Mouse (Mus musculus): ENCODE data around the gene Col6a5. TPM values are rescaled to one million over a fixed set of nuclear protein-coding genes. Genes with fewer than 3 reads are reported as not detected.

Col6a5 gene
- polyA plus RNA-seq, 1 experiment from 2014 or later: 0.10 TPM

DNA sequence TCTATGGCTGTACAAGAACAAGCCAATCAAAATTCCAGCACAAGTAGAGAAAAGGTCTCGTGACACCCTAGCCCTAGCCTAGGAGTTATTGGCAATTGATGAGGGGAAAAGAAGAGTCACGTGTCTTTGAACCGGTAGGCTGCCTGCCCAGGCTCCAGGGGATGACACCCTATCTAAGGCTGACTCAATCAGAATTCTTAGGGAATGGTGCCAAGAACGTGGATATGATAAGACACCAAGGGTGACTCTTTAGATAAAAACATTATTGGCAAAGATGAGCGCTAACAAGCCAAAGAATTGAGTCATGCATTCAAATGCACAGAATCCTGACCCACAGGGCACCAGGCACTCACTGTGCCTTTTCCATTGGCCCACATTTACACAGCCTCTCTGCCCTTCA is 10.5 kb upstream of the Col6a5 start:
- 84% methylated on average over 5 of the region's 5 CpGs for WGBS
- Histone ChIP-seq H3K27ac (no peak overlapping the region), H3K27me3 (ENCODE audit: low read depth, poor library complexity, severe bottlenecking) (peaks cover 5% of the 10 kb centered on the region), H3K36me3 (no peaks in the 10 kb centered on the region), H3K4me3 (no peak overlapping the region), H3K9me3 (replicated peaks) (no peaks in the 10 kb centered on the region), H3K4me1 (no peaks in the 10 kb centered on the region)
- DNase-seq (ENCODE audit: low spot score): no peak

DNA sequence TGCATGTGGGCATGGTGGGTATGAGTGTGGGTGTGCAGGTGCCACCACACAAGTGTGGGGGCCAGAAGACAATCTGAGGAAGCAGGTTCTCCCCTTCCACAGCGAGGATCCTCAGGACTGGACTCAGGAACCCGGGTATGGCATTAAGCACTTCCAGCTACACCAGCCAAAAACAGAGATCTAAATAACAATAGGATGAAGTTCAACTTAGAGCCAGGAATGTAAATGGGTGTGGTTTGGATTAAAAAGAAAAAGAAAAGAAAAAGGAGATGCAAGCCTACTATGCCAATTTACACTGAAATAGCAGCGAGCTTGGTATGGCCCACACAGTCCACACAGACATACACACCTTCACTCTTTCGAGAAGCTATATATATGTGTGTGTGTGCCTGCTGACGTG is 7.5 kb upstream of the Col6a5 start:
- H3K4me1 ChIP-seq: 0 out of 2 replicates have a peak, but pooled peaks cover 3% of the 10 kb centered on the region
- H3K4me3 ChIP-seq: no peak overlapping the region
- no peaks in the 10 kb centered on the region for H3K27me3 ChIP-seq (ENCODE audit: low read depth, poor library complexity, severe bottlenecking)
- H3K9me3 ChIP-seq (replicated peaks): no peaks in the 10 kb centered on the region
- DNase-seq (ENCODE audit: low spot score): no peak
- WGBS: 83% methylated on average over 5 of the region's 5 CpGs
- no peak overlapping the region for H3K27ac ChIP-seq
- no peaks in the 10 kb centered on the region for H3K36me3 ChIP-seq

DNA sequence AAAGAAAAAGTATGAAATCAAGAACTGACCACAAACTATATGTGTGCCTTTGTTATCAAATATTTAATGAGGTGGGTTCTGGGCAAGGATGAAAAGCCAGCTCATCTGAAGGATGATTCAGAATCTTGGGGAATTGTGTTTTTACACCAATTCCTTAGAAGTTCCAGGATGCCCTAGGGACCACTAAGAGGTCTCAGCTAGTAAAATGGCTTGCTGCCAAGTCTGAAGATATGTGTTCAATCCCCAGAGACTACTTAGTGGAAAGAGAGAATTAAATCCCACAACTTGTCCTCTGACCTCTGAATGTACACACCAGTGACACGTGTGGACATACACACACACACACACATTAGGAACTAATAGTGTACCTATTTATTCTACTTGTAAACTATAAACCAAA is 1.3 kb downstream of the Col6a5 start:
- Histone ChIP-seq H3K4me1 (peaks cover 7% of the 10 kb centered on the region), H3K36me3 (no peaks in the 10 kb centered on the region), H3K27me3 (ENCODE audit: low read depth, poor library complexity, severe bottlenecking) (peaks cover 17% of the 10 kb centered on the region), H3K27ac (no peak overlapping the region), H3K4me3 (no peak overlapping the region), H3K9me3 (replicated peaks) (no peaks in the 10 kb centered on the region)
- 86% methylated on average over 1 of the region's 1 CpGs for WGBS
- DNase-seq (ENCODE audit: low spot score): no peak

DNA sequence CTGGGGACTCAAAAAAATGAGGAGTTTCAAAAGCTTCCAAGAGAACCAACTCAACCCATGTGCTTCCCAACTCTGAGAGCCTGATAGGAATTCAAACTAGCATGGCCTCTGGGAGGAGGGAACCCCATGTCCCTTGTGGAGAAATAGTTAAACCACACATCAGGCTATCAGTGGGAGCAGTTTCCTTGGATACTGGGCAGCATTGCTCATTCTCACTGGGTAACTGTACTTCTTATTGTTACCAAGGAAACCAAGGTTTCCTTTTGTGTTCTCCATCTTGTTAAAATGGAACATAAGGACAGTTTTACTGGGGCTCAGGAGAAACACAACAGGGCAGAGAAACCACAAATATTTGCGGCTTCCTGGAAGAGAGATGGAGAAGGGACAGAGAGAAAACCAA is 10.7 kb downstream of the Col6a5 start:
- H3K27ac ChIP-seq: no peak overlapping the region
- H3K4me3 ChIP-seq: no peak overlapping the region
- 93% methylated on average over 1 of the region's 1 CpGs for WGBS
- H3K36me3 ChIP-seq: no peaks in the 10 kb centered on the region
- H3K9me3 ChIP-seq (replicated peaks): no peaks in the 10 kb centered on the region
- H3K27me3 ChIP-seq (ENCODE audit: low read depth, poor library complexity, severe bottlenecking): no peaks in the 10 kb centered on the region
- DNase-seq (ENCODE audit: low spot score): no peak
- no peaks in the 10 kb centered on the region for H3K4me1 ChIP-seq

DNA sequence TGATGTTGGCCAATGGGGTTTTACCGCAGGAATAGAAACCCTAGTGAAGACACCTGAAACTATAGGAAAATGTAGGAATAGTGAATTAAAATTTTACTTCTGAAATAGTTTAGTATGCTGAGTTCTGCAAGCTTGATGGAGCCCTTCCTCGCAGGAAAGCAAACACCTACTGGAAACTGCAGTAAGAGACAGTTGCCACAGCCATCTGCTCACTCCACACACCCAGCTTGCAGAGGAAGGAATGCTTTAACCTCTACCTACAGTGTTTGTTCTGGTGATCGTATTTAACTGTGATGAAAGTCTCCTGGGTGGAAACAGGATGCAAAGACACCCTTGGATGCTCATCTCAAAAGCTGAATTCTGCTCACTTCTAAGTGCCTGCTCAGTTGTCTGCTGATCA is 12.9 kb downstream of the Col6a5 start:
- DNase-seq (ENCODE audit: low spot score): no peak
- Histone ChIP-seq H3K9me3 (replicated peaks) (no peaks in the 10 kb centered on the region), H3K4me3 (no peak overlapping the region), H3K36me3 (no peaks in the 10 kb centered on the region), H3K27ac (no peak overlapping the region), H3K27me3 (ENCODE audit: low read depth, poor library complexity, severe bottlenecking) (no peaks in the 10 kb centered on the region), H3K4me1 (no peaks in the 10 kb centered on the region)
- 79% methylated on average over 3 of the region's 3 CpGs for WGBS

DNA sequence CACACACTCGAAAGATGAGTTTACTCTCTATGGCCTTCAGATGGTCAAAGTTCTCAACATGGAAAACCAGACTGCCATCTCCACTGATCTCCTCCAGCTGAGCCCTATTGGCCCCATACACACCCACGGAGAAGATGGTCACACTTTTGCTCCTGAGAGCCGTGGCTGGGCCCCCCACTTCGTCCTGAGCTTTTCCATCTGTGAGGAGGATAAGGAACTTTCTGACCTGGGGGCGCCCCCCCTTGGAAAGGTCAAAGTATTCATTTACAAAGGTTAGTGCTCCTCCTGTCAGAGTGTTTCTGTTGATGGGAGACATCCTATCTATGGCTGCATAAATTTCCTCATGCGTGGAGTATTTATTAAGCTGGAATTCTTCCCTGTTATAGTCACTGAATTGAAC is 26.6 kb downstream of the Col6a5 start:
- H3K4me3 ChIP-seq: no peak overlapping the region
- H3K36me3 ChIP-seq: no peaks in the 10 kb centered on the region
- no peak overlapping the region for H3K27ac ChIP-seq
- no peaks in the 10 kb centered on the region for H3K27me3 ChIP-seq (ENCODE audit: low read depth, poor library complexity, severe bottlenecking)
- WGBS: 76% methylated on average over 6 of the region's 6 CpGs
- DNase-seq (ENCODE audit: low spot score): no peak
- H3K4me1 ChIP-seq: no peaks in the 10 kb centered on the region
- no peaks in the 10 kb centered on the region for H3K9me3 ChIP-seq (replicated peaks)

DNA sequence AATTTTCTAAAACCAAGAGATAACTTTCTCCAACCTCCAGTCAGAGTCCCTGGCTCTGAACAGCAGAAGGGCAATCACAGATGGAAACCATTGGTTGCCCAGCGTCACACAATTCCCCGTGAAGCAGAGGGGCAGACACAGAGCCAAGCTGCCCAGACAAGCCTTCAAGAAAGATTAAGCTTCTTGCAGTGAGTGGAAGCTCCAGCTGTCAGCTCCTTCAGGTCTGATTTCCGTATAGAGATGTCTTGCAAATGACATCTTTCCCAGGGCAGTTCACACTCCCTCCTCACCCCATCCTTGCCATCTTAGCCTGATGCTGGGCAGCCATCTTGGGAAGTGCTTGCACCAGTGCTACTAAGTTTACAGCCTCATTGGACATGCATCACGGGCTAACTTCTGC is 31.2 kb downstream of the Col6a5 start:
- no peaks in the 10 kb centered on the region for H3K4me1 ChIP-seq
- DNase-seq (ENCODE audit: low spot score): no peak
- WGBS: 74% methylated on average over 4 of the region's 4 CpGs
- H3K27ac ChIP-seq: no peak overlapping the region
- no peaks in the 10 kb centered on the region for H3K9me3 ChIP-seq (replicated peaks)
- H3K4me3 ChIP-seq: no peak overlapping the region
- H3K27me3 ChIP-seq (ENCODE audit: low read depth, poor library complexity, severe bottlenecking): no peaks in the 10 kb centered on the region
- no peaks in the 10 kb centered on the region for H3K36me3 ChIP-seq

DNA sequence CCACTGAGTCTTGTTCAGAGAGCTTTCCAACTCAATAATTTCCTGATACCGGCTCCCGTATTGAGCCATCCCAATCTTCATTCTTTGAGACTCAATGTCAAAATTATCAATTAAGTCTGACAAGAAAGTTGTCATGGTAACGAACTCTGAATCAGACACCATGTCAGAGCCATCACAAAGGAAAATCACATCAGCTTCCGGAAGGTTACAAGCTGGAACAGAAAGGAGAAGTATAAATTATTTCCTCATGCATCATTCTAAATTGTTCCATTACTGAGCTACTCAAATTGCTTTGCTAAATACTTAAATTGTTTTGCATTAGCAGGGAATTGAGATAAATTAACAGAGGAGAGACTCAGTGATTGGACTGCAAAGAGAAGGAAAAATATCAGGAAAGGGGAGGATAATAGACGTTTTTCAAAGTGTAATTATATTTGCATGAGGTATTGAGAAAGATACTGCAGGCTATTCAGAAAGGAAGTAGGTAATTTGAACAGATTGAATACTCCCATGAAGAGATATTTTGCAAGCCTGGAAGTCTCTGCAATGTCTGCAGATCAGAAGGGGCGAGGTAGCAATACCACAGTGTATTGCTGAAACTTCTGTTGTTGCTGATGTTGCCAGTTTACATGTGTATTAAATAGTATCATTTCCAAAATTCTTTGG is 31.9 kb downstream of the Col6a5 start:
- H3K27ac ChIP-seq: no peak overlapping the region
- DNase-seq (ENCODE audit: low spot score): no peak
- H3K4me3 ChIP-seq: no peak overlapping the region
- no peaks in the 10 kb centered on the region for H3K4me1 ChIP-seq
- WGBS: 88% methylated on average over 6 of the region's 6 CpGs
- H3K36me3 ChIP-seq: no peaks in the 10 kb centered on the region
- no peaks in the 10 kb centered on the region for H3K9me3 ChIP-seq (replicated peaks)
- H3K27me3 ChIP-seq (ENCODE audit: low read depth, poor library complexity, severe bottlenecking): no peaks in the 10 kb centered on the region

DNA sequence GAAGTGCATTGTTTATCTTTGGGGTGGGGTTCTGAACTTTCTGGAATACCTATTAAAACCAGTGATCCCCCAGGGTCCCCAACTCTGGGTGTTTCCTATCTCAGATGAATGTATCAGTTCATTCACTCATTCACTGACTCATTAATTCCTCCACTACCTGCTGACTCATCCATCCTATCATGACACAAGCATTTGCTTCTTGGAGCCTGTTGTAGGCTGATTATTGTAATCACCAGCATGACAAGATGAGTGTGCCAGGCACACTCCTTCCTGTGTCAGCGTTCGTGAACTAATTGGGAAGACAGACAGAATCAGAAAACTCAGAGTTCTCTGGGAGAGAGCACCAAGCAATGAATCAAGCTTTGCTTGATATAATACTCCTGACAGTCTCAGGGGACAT is 36.8 kb downstream of the Col6a5 start:
- H3K27ac ChIP-seq: no peak overlapping the region
- no peaks in the 10 kb centered on the region for H3K36me3 ChIP-seq
- no peak for DNase-seq (ENCODE audit: low spot score)
- H3K27me3 ChIP-seq (ENCODE audit: low read depth, poor library complexity, severe bottlenecking): no peaks in the 10 kb centered on the region
- no peaks in the 10 kb centered on the region for H3K9me3 ChIP-seq (replicated peaks)
- no peaks in the 10 kb centered on the region for H3K4me1 ChIP-seq
- no peak overlapping the region for H3K4me3 ChIP-seq
- 93% methylated on average over 2 of the region's 2 CpGs for WGBS

DNA sequence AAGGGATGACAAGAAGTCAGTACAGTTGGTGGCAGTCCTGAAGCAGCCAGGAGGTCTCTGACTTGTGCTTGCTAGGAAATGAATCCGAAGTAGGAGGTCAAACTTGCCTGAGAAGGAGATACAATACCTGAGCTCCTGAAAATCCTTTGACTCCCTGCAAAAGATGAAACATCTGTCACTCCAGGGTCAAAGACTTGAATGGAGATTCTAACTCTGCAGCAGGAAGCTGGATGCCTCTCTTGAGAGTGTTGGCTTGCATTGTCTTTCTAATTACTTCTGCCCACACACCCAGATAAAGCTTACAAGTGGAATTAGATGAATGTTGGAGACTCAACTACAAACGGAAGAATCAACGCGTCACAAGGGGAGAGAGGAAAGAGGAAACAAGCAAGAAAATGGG is 45.3 kb downstream of the Col6a5 start:
- Histone ChIP-seq H3K27ac (no peak overlapping the region), H3K36me3 (no peaks in the 10 kb centered on the region), H3K4me3 (no peak overlapping the region), H3K4me1 (no peaks in the 10 kb centered on the region), H3K9me3 (replicated peaks) (no peaks in the 10 kb centered on the region), H3K27me3 (ENCODE audit: low read depth, poor library complexity, severe bottlenecking) (no peaks in the 10 kb centered on the region)
- WGBS: 46% methylated on average over 4 of the region's 4 CpGs
- no peak for DNase-seq (ENCODE audit: low spot score)

DNA sequence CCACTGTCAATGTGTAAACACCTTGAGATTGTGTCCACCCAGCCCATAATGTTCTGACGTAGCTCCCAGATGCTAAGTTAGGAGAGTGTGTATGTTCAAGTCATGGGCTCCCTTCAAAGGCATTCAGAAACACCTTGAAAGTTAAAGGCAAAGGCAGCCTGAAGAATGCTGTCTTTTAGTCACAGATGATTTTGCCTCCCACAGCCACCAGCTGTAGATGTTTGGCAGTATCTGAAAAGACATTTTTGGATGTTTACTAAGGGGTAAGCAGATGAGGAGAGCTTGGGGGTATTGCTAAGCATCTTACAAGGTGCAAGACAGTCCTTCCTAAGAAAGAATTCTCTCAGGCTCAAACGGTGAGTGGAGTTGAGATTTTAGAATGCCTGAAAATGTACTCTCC is 50.3 kb downstream of the Col6a5 start:
- WGBS: 88% methylated on average over 2 of the region's 2 CpGs
- Histone ChIP-seq H3K4me1 (no peaks in the 10 kb centered on the region), H3K36me3 (no peaks in the 10 kb centered on the region), H3K4me3 (no peak overlapping the region), H3K27me3 (ENCODE audit: low read depth, poor library complexity, severe bottlenecking) (no peaks in the 10 kb centered on the region), H3K9me3 (replicated peaks) (no peaks in the 10 kb centered on the region; the same call in 1 of the 2 replicates), H3K27ac (no peak overlapping the region)
- no peak for DNase-seq (ENCODE audit: low spot score)

DNA sequence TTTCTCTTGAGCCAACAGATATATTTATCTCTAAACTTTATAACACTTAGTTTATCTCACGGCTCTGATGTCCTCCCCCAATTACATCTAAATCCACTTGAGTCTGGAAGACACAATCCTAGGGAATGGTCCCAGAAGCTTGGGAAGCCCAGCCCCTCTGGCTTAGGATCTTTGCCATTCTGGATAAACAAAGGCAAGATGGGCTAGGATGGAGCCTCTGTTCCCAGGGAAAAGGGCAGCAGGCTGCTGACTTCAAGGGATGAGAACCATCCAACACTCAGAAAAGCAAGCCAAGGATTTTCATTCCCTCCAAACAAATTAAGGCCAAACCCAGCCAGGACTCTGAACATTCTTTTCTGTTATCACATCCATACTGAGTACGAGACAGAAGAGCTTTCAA is 51.1 kb downstream of the Col6a5 start:
- Histone ChIP-seq H3K9me3 (replicated peaks) (no peaks in the 10 kb centered on the region; the same call in 1 of the 2 replicates), H3K4me1 (no peaks in the 10 kb centered on the region), H3K27me3 (ENCODE audit: low read depth, poor library complexity, severe bottlenecking) (no peaks in the 10 kb centered on the region), H3K27ac (no peak overlapping the region), H3K4me3 (no peak overlapping the region), H3K36me3 (no peaks in the 10 kb centered on the region)
- no peak for DNase-seq (ENCODE audit: low spot score)
- 73% methylated on average over 2 of the region's 2 CpGs for WGBS

DNA sequence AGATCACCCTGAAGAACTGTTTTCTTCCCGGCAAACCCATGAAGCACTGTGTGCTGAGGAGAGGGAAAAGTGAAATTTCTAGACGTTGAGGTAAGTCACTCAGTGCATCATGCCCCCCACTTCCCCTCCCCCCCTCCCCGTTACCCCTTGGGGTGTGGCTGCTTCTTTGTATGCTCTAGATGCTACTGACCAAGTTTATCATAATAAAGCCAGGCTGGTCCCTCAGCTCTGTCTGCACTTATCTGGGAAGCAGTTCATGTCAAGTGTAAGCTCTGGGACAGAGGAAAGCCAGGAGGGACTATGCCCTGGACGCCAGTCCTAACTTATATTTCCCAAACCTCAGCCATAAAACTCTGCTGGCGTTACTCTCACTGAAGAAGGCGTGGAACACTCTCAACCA is 53.0 kb downstream of the Col6a5 start:
- WGBS: 92% methylated on average over 6 of the region's 6 CpGs
- no peaks in the 10 kb centered on the region for H3K36me3 ChIP-seq

DNA sequence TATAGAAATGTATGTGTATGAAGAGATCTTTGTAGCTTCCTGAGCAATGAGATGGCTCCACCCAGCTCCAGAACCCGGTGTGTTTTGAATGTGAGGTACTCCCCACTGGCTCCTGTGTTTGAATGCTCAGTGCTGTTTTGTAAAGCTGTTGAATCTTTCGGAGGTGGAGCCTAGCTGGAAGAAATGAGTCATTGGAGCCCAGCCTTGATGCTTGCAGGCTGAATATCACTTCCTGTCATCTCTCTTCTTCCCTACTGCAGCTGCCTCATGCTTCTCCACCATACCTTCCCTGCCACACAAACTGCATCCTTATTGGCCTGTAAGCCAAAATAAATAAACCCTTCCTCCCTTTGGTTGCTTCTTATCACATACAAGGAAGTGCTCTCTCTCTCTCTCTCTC is 72.9 kb downstream of the Col6a5 start:
- no peaks in the 10 kb centered on the region for H3K36me3 ChIP-seq
- no peaks in the 10 kb centered on the region for H3K27me3 ChIP-seq (ENCODE audit: low read depth, poor library complexity, severe bottlenecking)
- no peaks in the 10 kb centered on the region for H3K9me3 ChIP-seq (replicated peaks)
- WGBS: 66% methylated on average over 2 of the region's 2 CpGs
- DNase-seq (ENCODE audit: low spot score): no peak
- no peak overlapping the region for H3K27ac ChIP-seq
- H3K4me1 ChIP-seq: no peaks in the 10 kb centered on the region
- H3K4me3 ChIP-seq: no peak overlapping the region

More for the DNA sequence above, 53.0 kb downstream of the Col6a5 start:
- DNase-seq (ENCODE audit: low spot score): no peak
- no peak overlapping the region for H3K4me3 ChIP-seq
- no peaks in the 10 kb centered on the region; the same call in 1 of the 2 replicates for H3K9me3 ChIP-seq (replicated peaks)
- no peaks in the 10 kb centered on the region for H3K27me3 ChIP-seq (ENCODE audit: low read depth, poor library complexity, severe bottlenecking)
- H3K27ac ChIP-seq: no peak overlapping the region
- H3K4me1 ChIP-seq: no peaks in the 10 kb centered on the region

Measured in limb, embryonic 10.5 days (tissue).